Comparison of ENCODE assay signal across 10 mouse cellular contexts in genomic region chr15:5239901-5240300, GRCm38 (mm10). TPM values are rescaled to one million over a fixed set of nuclear protein-coding genes. Genes with fewer than 3 reads are reported as not detected.
DNase-seq lines count a peak whose midpoint lies in the region; ATAC-seq and TF ChIP-seq lines count a peak whose summit lies in the region.
"Had no signal": no experiment of that assay in that cellular context is flagged by ENCODE, and none has a peak within 500 bp of the region (broad histone marks: within the 10 kb centered on the region; RNA-seq: fewer than 3 reads in every experiment).

No protein-coding gene starts in this region.

- H3K9me3 ChIP-seq in heart, embryonic 12.5 days (replicated peaks) = no peaks in the 10 kb centered on the region
- H3K9me3 ChIP-seq in liver, postnatal 0 days (ENCODE audit: low read length) = no peaks in the 10 kb centered on the region
- H3K9me3 ChIP-seq: hindbrain, embryonic 15.5 days had no signal

- WGBS in heart, embryonic 12.5 days = 46% methylated on average over 6 of the region's 6 CpGs
- 32% methylated on average over 6 of the region's 6 CpGs for WGBS in liver, postnatal 0 days (ENCODE audit: insufficient replicate concordance)

- no peak for TF ChIP-seq CTCF in embryonic fibroblast, embryonic 13.5 days (IDR thresholded peaks at IDR 0.05; ENCODE audit: borderline replicate concordance, insufficient read depth, low read length)
- TF ChIP-seq CTCF in liver, postnatal 0 days (IDR thresholded peaks at IDR 0.05; ENCODE audit: low read depth) = no peak

- ATAC-seq in heart, embryonic 12.5 days (ENCODE audit: insufficient number of reproducible peaks, low FRiP score) = no peak
- no peak for ATAC-seq in liver, postnatal 0 days

- H3K4me3 ChIP-seq in heart, embryonic 12.5 days = no peak overlapping the region
- no peak overlapping the region for H3K4me3 ChIP-seq in embryonic fibroblast, embryonic 13.5 days (ENCODE audit: insufficient read depth, low read length)
- H3K4me3 ChIP-seq in liver, postnatal 0 days (ENCODE audit: low read depth, low read length) = peak overlapping the region; percentile 27
- H3K4me3 ChIP-seq: hindbrain, embryonic 15.5 days had no signal

- no peak overlapping the region for H3K9ac ChIP-seq in heart, embryonic 12.5 days
- 0 out of 2 replicates have a peak overlapping the region, but pooled peaks have one; percentile 26 for H3K9ac ChIP-seq in liver, postnatal 0 days (replicated peaks)
- H3K9ac ChIP-seq: hindbrain, embryonic 15.5 days had no signal

- H3K4me1 ChIP-seq in heart, embryonic 12.5 days (replicated peaks) = peaks cover 43% of the 10 kb centered on the region
- no peaks in the 10 kb centered on the region; the same call in none of the 2 replicates for H3K4me1 ChIP-seq in embryonic fibroblast, embryonic 13.5 days (ENCODE audit: control insufficient read depth, insufficient read depth, low read length)
- peaks cover 46% of the 10 kb centered on the region for H3K4me1 ChIP-seq in liver, postnatal 0 days (ENCODE audit: insufficient read depth)

- H3K36me3 ChIP-seq in heart, embryonic 12.5 days = no peaks in the 10 kb centered on the region
- H3K36me3 ChIP-seq in liver, postnatal 0 days (replicated peaks; ENCODE audit: insufficient read depth, low read length) = no peaks in the 10 kb centered on the region
- H3K36me3 ChIP-seq: hindbrain, embryonic 15.5 days had no signal

- H3K27me3 ChIP-seq in heart, embryonic 12.5 days (replicated peaks) = peaks cover 25% of the 10 kb centered on the region
- H3K27me3 ChIP-seq in liver, postnatal 0 days (ENCODE audit: insufficient read depth, low read length) = peaks cover 20% of the 10 kb centered on the region

- H3K27ac ChIP-seq in heart, embryonic 12.5 days (ENCODE audit: poor library complexity, severe bottlenecking) = no peak overlapping the region
- H3K27ac ChIP-seq in embryonic fibroblast, embryonic 13.5 days (ENCODE audit: insufficient read depth, low read length) = 0 out of 2 replicates have a peak overlapping the region, but pooled peaks have one; percentile 23
- peak overlapping the region; percentile 8; the same call in 1 of the 2 replicates for H3K27ac ChIP-seq in liver, postnatal 0 days (ENCODE audit: low read depth)
- H3K27ac ChIP-seq: hindbrain, embryonic 15.5 days had no signal

- no peak overlapping the region for H3K4me2 ChIP-seq in heart, embryonic 12.5 days
- H3K4me2 ChIP-seq in liver, postnatal 0 days (ENCODE audit: low read depth, low read length) = peak overlapping the region; percentile 99

- no peak for TF ChIP-seq POLR2A in embryonic fibroblast, embryonic 13.5 days (IDR thresholded peaks at IDR 0.05; ENCODE audit: low read depth, low read length)

- DNase-seq in heart, adult 9 months (ENCODE audit: low spot score in 2 of 2) = peak; percentile 19 to 47
- DNase-seq in 416B (ENCODE audit: low read depth) = peak; percentile 21
- DNase-seq in liver, postnatal 0 days = peak; percentile 18
- DNase-seq in cerebellum, postnatal 36 days = no peak
- DNase-seq in left cerebral cortex, postnatal 36 days (ENCODE audit: low spot score in 2 of 2) = no peak
- no peak for DNase-seq in layer of hippocampus, adult 9-11 months
- DNase-seq: lung, adult 18-20 months had no signal

- peak; percentile 84 for TF ChIP-seq EP300 in liver, postnatal 0 days (IDR thresholded peaks at IDR 0.05; ENCODE audit: low read depth)

- intact Hi-C loops in left cerebral cortex, postnatal 36 days (cut with DNase I) = no loop called here

RNA-seq across cellular contexts. Expression of gene Ptger4, which starts 4.1 kb away (rescaled TPM):
- polyA plus RNA-seq in heart, embryonic 12.5 days (2016; fragmentation: Nextera tagmentation; extraction: Ambion mirVana) = 2.4 and 2.5 TPM in 2 replicates
- polyA plus RNA-seq in embryonic fibroblast, embryonic 13.5 days (2011; ENCODE audit: insufficient read length, low read depth, missing spikeins) = 4.0 and 4.3 TPM in 2 replicates
- 0.99 and 1.5 TPM in 2 replicates for polyA plus RNA-seq in liver, postnatal 0 days (2015; fragmentation: Nextera tagmentation; extraction: Ambion mirVana)
- total RNA-seq in left cerebral cortex, postnatal 36 days (2021) = 1 to 10 TPM in 1 of 2 experiments, under 1 TPM in 1; 0.82 to 1.1 TPM

RNA-seq across cellular contexts. Expression of gene Ttc33, which starts 54.6 kb away (rescaled TPM):
- 32.4 and 32.6 TPM in 2 replicates for polyA plus RNA-seq in heart, embryonic 12.5 days (2016; fragmentation: Nextera tagmentation; extraction: Ambion mirVana)
- 23.2 and 28.7 TPM in 2 replicates for polyA plus RNA-seq in embryonic fibroblast, embryonic 13.5 days (2011; ENCODE audit: insufficient read length, low read depth, missing spikeins)
- polyA plus RNA-seq in liver, postnatal 0 days (2015; fragmentation: Nextera tagmentation; extraction: Ambion mirVana) = 16.3 and 16.5 TPM in 2 replicates
- total RNA-seq in left cerebral cortex, postnatal 36 days (2021) = 10 to 100 TPM; 74.3 to 75.4 TPM

Comparison
In these comparisons a context has a peak if more than half of its experiments do, and no peak if none do; other contexts are left out.
1. DNase-seq: peak in heart, adult 9 months (2 of 2), 416B (single experiment) and liver, postnatal 0 days (single experiment); none in cerebellum, postnatal 36 days (0 of 2), left cerebral cortex, postnatal 36 days (0 of 2) and layer of hippocampus, adult 9-11 months (single experiment).